Mouse (Mus musculus): ENCODE measurements around the gene 1700109H08Rik.
"Not testable (repeated sequence)": the region's sequence is repeated elsewhere in the genome, so short reads cannot be mapped to it uniquely, and the experiment has no call there.

Gene 1700109H08Rik

GRCm38 (mm10) chr5:3598766-3599165 lies 27.4 kb downstream of the 1700109H08Rik start:
- no peak for DNase-seq (ENCODE audit: low read depth, low spot score)

- no peak for DNase-seq (ENCODE audit: low read depth, low spot score)
These were observed 28.9 kb downstream of the 1700109H08Rik start for GRCm38 (mm10) chr5:3600298-3600697.

DNA sequence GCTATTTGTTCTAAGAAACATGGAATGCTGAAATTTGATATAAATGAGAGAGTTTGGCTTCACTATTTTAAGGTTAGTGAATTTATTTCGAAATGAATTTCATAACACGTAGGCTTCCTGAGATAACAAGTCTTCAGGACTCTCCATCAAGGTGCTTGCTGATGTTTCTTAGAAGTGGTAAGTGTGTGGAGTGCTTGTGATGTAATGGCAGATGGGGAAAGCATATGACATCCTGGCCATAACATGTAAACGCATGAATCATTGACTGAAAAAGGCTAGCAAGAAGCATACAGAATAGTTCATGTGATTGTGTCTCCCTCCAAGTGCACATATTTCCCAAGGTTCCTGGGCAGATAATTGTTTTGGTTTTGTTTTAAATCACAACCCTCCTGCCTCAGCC lies 29.4 kb downstream of the 1700109H08Rik start:
- DNase-seq (ENCODE audit: low read depth, low spot score): no peak

DNA sequence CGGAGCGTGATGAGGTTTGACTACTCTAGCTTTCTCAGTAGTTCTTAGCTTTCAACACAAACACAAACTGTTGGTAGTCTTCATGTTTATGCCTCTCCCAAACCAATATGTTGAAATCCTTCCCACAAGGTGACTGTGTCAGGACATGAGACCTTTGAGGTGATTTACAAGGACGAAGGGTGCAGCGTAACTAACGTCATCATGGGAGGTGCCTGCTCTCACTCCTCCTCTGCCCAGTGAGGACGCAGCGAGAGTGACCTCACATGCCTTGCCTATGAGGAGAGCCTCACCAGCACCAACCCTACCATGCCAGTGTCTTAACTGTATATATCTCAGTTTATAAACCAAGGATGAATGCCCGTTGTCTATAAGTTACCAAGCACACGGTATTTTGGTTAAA lies 35.7 kb downstream of the 1700109H08Rik start:
- DNase-seq (ENCODE audit: low read depth, low spot score): no peak

DNA sequence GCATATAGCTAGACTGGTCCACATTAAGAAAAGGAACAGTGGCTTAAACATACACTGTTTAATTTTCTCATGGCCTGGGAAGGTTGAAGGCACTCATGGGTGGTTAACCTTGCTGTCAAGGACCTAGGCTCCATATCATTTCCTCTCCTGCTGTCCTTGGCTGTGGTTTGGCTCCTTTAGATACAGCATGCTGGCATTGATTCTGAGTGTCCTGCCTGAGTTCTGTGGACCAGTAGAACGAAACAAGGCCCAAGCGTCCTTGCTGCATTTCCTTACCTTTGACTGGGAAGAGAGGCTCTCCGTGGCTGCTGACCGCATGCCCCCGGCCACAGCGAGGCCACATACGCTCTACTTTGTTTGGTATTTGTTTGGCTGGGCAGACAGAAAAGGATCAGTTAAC lies 37.9 kb downstream of the 1700109H08Rik start:
- no peak for DNase-seq (ENCODE audit: low read depth, low spot score)

DNA sequence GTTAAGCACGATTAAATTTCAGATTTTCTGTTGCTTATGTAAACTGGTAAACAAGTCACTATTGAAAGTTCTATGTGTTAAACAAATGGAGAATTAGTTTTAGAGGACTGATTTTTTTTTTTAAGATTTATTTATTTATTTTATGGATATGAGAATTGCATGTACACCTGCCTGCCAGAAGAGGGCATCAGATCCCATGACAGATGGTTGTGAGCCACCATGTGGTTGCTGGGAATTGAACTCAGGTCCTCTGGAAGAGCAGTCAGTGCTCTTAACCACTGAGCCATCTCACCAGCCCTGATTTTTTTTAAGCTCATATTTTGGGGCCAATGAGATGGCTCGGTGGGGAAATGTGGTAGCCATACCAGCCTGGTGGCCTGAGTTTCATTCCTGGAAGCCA lies 40.5 kb downstream of the 1700109H08Rik start:
- DNase-seq (ENCODE audit: low read depth, low spot score): not testable (repeated sequence)

GRCm38 (mm10) chr5:3620486-3620885 lies 49.1 kb downstream of the 1700109H08Rik start:
- DNase-seq (ENCODE audit: low read depth, low spot score): no peak

GRCm38 (mm10) chr5:3630055-3630454 lies 58.7 kb downstream of the 1700109H08Rik start:
- DNase-seq (ENCODE audit: low read depth, low spot score): no peak

- no peak for DNase-seq (ENCODE audit: low read depth, low spot score)
These were observed 60.3 kb downstream of the 1700109H08Rik start for GRCm38 (mm10) chr5:3631512-3632271.

GRCm38 (mm10) chr5:3632285-3632684 lies 60.9 kb downstream of the 1700109H08Rik start:
- no peak for DNase-seq (ENCODE audit: low read depth, low spot score)

DNA sequence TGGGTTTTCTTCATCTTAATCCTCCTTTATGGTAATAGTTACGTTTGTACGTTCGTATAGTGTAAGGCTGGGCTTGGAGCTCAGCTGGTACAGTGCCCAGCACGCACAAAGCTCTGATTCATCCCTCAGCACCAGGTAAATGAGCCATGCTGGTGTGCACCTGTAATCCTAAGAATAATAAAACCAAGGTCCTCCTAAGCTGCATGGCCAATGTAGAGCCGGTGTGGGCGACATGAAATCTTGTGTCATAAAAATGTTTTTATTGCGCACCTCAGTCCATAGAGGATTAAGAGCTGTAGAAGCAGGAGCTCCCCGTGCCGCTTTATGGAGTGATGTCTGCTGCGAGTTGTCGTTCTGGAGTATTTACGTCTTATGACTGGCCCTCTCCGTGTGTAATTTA lies 61.9 kb downstream of the 1700109H08Rik start:
- DNase-seq (ENCODE audit: low read depth, low spot score): no peak

DNA sequence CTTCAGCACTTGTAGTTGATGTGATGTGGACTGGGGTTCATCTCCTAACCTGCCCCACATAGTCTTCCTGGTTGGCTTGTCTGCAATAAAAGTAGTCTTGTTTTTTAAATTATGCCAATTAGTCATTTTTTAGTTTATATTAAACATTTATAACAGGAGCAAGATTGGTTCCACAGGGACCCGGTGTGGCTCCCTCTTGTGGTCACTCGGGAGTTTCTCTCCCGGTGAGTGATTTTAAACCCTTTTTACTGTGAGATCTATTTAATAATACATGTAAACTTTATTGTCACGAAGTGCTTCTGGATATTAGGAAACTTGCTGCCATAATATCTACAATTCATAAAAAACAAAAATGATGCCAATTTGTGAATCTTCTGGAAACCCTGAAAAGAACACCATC lies 62.6 kb downstream of the 1700109H08Rik start:
- no peak for DNase-seq (ENCODE audit: low read depth, low spot score)
